Mouse (Mus musculus) midbrain, postnatal 0 days (tissue): ENCODE measurements at regions not wholly inside any gene's neighbourhood (a gene's known extent, or its start where the extent isn't known, plus 50 kb on each side); places are given as distances from the start of the nearest gene placed in this dataset.

Experiments
- ATAC-seq: fragments of 200-750 bp; cut with Nextera tagmentation; 2 replicates; pipeline ENCODE4 v1.8.0; 2017; ENCODE audit warnings: moderate number of reproducible peaks, mild to moderate bottlenecking, moderate TSS enrichment, moderate library complexity; ENCODE audit not compliant: low FRiP score
- DNase-seq: peaks from one replicate; pipeline ENCODE4 v3.0.0-alpha.2; 2015; ENCODE audit warnings: low spot score
- H3K27ac ChIP-seq: fragments of 300-500 bp; sonication (generic); 2 replicates; pipeline ENCODE4 v1.5.1; 2014; ENCODE audit warnings: low read depth, mild to moderate bottlenecking, low read length, mixed read lengths
- H3K27me3 ChIP-seq: fragments of 300-500 bp; sonication (generic); 2 replicates; pipeline ENCODE4 v1.6.1; 2014; ENCODE audit warnings: low read length, control low read depth, mixed read lengths; ENCODE audit not compliant: insufficient read depth
- H3K36me3 ChIP-seq: fragments of 300-500 bp; sonication (generic); 2 replicates; pipeline ENCODE4 v1.6.1; 2014; ENCODE audit warnings: low read length, control low read depth, mixed read lengths; ENCODE audit not compliant: insufficient read depth
- H3K4me1 ChIP-seq: fragments of 300-500 bp; sonication (generic); 2 replicates; pipeline ENCODE4 v1.6.1; 2014; ENCODE audit warnings: mild to moderate bottlenecking, control low read depth, antibody characterized with exemption, low read length, mixed read lengths; ENCODE audit not compliant: insufficient read depth
- H3K4me2 ChIP-seq: fragments of 300-500 bp; sonication (generic); 2 replicates; pipeline ENCODE4 v1.6.1; 2014; ENCODE audit warnings: low read depth, mild to moderate bottlenecking, low read length, mixed read lengths; ENCODE audit not compliant: poor library complexity, severe bottlenecking
- H3K4me3 ChIP-seq: fragments of 300-500 bp; sonication (generic); 2 replicates; pipeline ENCODE4 v1.5.1; 2014; ENCODE audit warnings: low read depth, mild to moderate bottlenecking, low read length, moderate library complexity
- H3K9ac ChIP-seq: fragments of 300-500 bp; sonication (generic); replicated peaks from 2 replicates; pipeline ENCODE4 v1.6.1; 2014; ENCODE audit warnings: mild to moderate bottlenecking, low read length, moderate library complexity, mixed read lengths; ENCODE audit not compliant: poor library complexity, severe bottlenecking
- H3K9me3 ChIP-seq: fragments of 300-500 bp; sonication (generic); 2 replicates; pipeline ENCODE4 v1.6.1; 2016; ENCODE audit warnings: low read length, control low read depth
- CTCF ChIP-seq: IDR thresholded peaks from 2 replicates; pipeline ENCODE4 v1.5.1; 2016; ENCODE audit warnings: antibody characterized with exemption, mild to moderate bottlenecking
- WGBS: fragments of 180-500 bp; shearing (Covaris S2); extraction: QIAGEN DNeasy Blood & Tissue Kit; methylation state at CpG from one replicate; pipeline ENCODE4 v1.1.7; 2014; 5-methylcytosine and 5-hydroxymethylcytosine counted together

GRCm38 (mm10) chr10:65845096-65845624, 1250.8 kb upstream of the Jmjd1c start:
- Histone ChIP-seq H3K4me3 (no peak overlapping the region), H3K9ac (no peak overlapping the region), H3K4me1 (no peaks in the 10 kb centered on the region), H3K9me3 (no peaks in the 10 kb centered on the region), H3K4me2 (no peak overlapping the region), H3K27ac (no peak overlapping the region), H3K36me3 (no peaks in the 10 kb centered on the region), H3K27me3 (no peaks in the 10 kb centered on the region)
- 68% methylated on average over 4 of the region's 4 CpGs for WGBS
- DNase-seq (peak; percentile 39), ATAC-seq (no peak)
- no peak for TF ChIP-seq CTCF

GRCm38 (mm10) chr10:65846136-65846535, 1249.8 kb upstream of the Jmjd1c start:
- H3K27ac ChIP-seq, result no peak overlapping the region
- 75% methylated on average over 4 of the region's 4 CpGs for WGBS
- H3K27me3 ChIP-seq, result no peaks in the 10 kb centered on the region
- H3K9ac ChIP-seq, result no peak overlapping the region
- H3K4me1 ChIP-seq, result no peaks in the 10 kb centered on the region
- H3K36me3 ChIP-seq, result no peaks in the 10 kb centered on the region
- no peaks in the 10 kb centered on the region for H3K9me3 ChIP-seq
- H3K4me3 ChIP-seq, result no peak overlapping the region
- DNase-seq, result no peak
- TF ChIP-seq CTCF, result no peak
- no peak for ATAC-seq
- H3K4me2 ChIP-seq, result no peak overlapping the region

GRCm38 (mm10) chr10:65847622-65848021, 1248.3 kb upstream of the Jmjd1c start:
- Histone ChIP-seq H3K36me3 (no peaks in the 10 kb centered on the region), H3K9ac (no peak overlapping the region), H3K4me3 (no peak overlapping the region), H3K9me3 (no peaks in the 10 kb centered on the region), H3K4me2 (no peak overlapping the region), H3K4me1 (no peaks in the 10 kb centered on the region), H3K27me3 (no peaks in the 10 kb centered on the region), H3K27ac (no peak overlapping the region)
- TF ChIP-seq CTCF, result no peak
- no peak for DNase-seq
- WGBS, result 87% methylated on average over 1 of the region's 1 CpGs
- no peak for ATAC-seq

- no peak for TF ChIP-seq CTCF
- 90% methylated on average over 3 of the region's 3 CpGs for WGBS
- H3K36me3 ChIP-seq, result no peaks in the 10 kb centered on the region
- no peaks in the 10 kb centered on the region for H3K9me3 ChIP-seq
- no peak overlapping the region for H3K9ac ChIP-seq
- H3K4me1 ChIP-seq, result no peaks in the 10 kb centered on the region
- H3K4me3 ChIP-seq, result no peak overlapping the region
- no peak overlapping the region for H3K4me2 ChIP-seq
- no peak overlapping the region for H3K27ac ChIP-seq
- no peaks in the 10 kb centered on the region for H3K27me3 ChIP-seq
- DNase-seq, result no peak
- ATAC-seq, result no peak
Measured at GRCm38 (mm10) chr10:65889881-65890280, 1206.0 kb upstream of the Jmjd1c start.

- DNase-seq (no peak), ATAC-seq (no peak)
- 95% methylated on average over 1 of the region's 1 CpGs for WGBS
- Histone ChIP-seq H3K27me3 (no peaks in the 10 kb centered on the region), H3K4me2 (no peak overlapping the region), H3K4me1 (no peaks in the 10 kb centered on the region), H3K4me3 (no peak overlapping the region), H3K9me3 (no peaks in the 10 kb centered on the region), H3K9ac (no peak overlapping the region), H3K27ac (no peak overlapping the region), H3K36me3 (no peaks in the 10 kb centered on the region)
- no peak for TF ChIP-seq CTCF
Measured at GRCm38 (mm10) chr10:65907571-65907970, 1188.4 kb upstream of the Jmjd1c start.

- no peak for TF ChIP-seq CTCF
- Histone ChIP-seq H3K27ac (no peak overlapping the region), H3K4me3 (no peak overlapping the region), H3K9me3 (no peaks in the 10 kb centered on the region), H3K9ac (no peak overlapping the region), H3K27me3 (no peaks in the 10 kb centered on the region), H3K4me2 (no peak overlapping the region), H3K36me3 (no peaks in the 10 kb centered on the region), H3K4me1 (no peaks in the 10 kb centered on the region)
- no peak for DNase-seq
- no peak for ATAC-seq
- 67% methylated on average over 6 of the region's 6 CpGs for WGBS
Measured at GRCm38 (mm10) chr10:65912518-65912917, 1183.4 kb upstream of the Jmjd1c start.
